Mouse (Mus musculus): ENCODE results near the gene Dlk1. TPM values are rescaled to one million over a fixed set of nuclear protein-coding genes. Genes with fewer than 3 reads are reported as not detected.
"Not testable (repeated sequence)": the region's sequence is repeated elsewhere in the genome, so short reads cannot be mapped to it uniquely, and the experiment has no call there.

Gene Dlk1
- total RNA-seq, 2 experiments from 2014 or later = 0.73 to 1.2 TPM

GRCm38 (mm10) chr12:109438383-109438782 is 14.2 kb upstream of the Dlk1 start:
- no peak for DNase-seq (ENCODE audit: low spot score in 2 of 2)

GRCm38 (mm10) chr12:109439974-109440373 is 12.6 kb upstream of the Dlk1 start:
- no peak for DNase-seq (ENCODE audit: low spot score in 2 of 2)

- no peak for DNase-seq (ENCODE audit: low spot score in 2 of 2)
Measured at GRCm38 (mm10) chr12:109441366-109441765, 11.3 kb upstream of the Dlk1 start.

GRCm38 (mm10) chr12:109442115-109442514 is 10.5 kb upstream of the Dlk1 start:
- DNase-seq (ENCODE audit: low spot score in 2 of 2) = no peak

- DNase-seq (ENCODE audit: low spot score in 2 of 2) = no peak
Measured at GRCm38 (mm10) chr12:109443276-109443675, 9.3 kb upstream of the Dlk1 start.

- DNase-seq (ENCODE audit: low spot score in 2 of 2) = no peak
Measured at GRCm38 (mm10) chr12:109444999-109445398, 7.6 kb upstream of the Dlk1 start.

- no peak for DNase-seq (ENCODE audit: low spot score in 2 of 2)
Measured at GRCm38 (mm10) chr12:109445499-109446235, 7.0 kb upstream of the Dlk1 start.

- no peak for DNase-seq (ENCODE audit: low spot score in 2 of 2)
Measured at GRCm38 (mm10) chr12:109446236-109446941, 6.2 kb upstream of the Dlk1 start.

GRCm38 (mm10) chr12:109449421-109450411 is 2.9 kb upstream of the Dlk1 start:
- DNase-seq (ENCODE audit: low spot score in 2 of 2) = no peak

- DNase-seq (ENCODE audit: low spot score in 2 of 2) = no peak
Measured at GRCm38 (mm10) chr12:109453065-109453997, 708 bp downstream of the Dlk1 start.

GRCm38 (mm10) chr12:109454137-109454536 is 1.5 kb downstream of the Dlk1 start:
- DNase-seq (ENCODE audit: low spot score in 2 of 2) = no peak

- DNase-seq (ENCODE audit: low spot score in 2 of 2) = no peak
Measured at GRCm38 (mm10) chr12:109456531-109457202, 4.0 kb downstream of the Dlk1 start.

GRCm38 (mm10) chr12:109457836-109458235 is 5.2 kb downstream of the Dlk1 start:
- DNase-seq (ENCODE audit: low spot score in 2 of 2) = no peak

- DNase-seq (ENCODE audit: low spot score in 2 of 2) = no peak
Measured at GRCm38 (mm10) chr12:109458896-109459295, 6.3 kb downstream of the Dlk1 start.

GRCm38 (mm10) chr12:109459481-109460401 is 7.1 kb downstream of the Dlk1 start:
- no peak for DNase-seq (ENCODE audit: low spot score in 2 of 2)

- no peak for DNase-seq (ENCODE audit: low spot score in 2 of 2)
Measured at GRCm38 (mm10) chr12:109462594-109462993, 10.0 kb downstream of the Dlk1 start.

- DNase-seq (ENCODE audit: low spot score in 2 of 2) = not testable (repeated sequence)
Measured at GRCm38 (mm10) chr12:109467417-109467816, 14.8 kb downstream of the Dlk1 start.

- DNase-seq (ENCODE audit: low spot score in 2 of 2) = no peak
Measured at GRCm38 (mm10) chr12:109469793-109470192, 17.2 kb downstream of the Dlk1 start.

GRCm38 (mm10) chr12:109472627-109473026 is 20.0 kb downstream of the Dlk1 start:
- no peak for DNase-seq (ENCODE audit: low spot score in 2 of 2)
